Mouse (Mus musculus) forebrain, embryonic 13.5 days (tissue): ENCODE measurements around the gene Svop. TPM values are rescaled to one million over a fixed set of nuclear protein-coding genes. Genes with fewer than 3 reads are reported as not detected.
A peak's percentile ranks its signal among the peaks of the same experiment; 100 is the strongest.

Source experiments
- ATAC-seq: fragments of 200-750 bp; cut with Nextera tagmentation; 2 replicates; pipeline ENCODE4 v1.8.0; 2017
- H3K27ac ChIP-seq: fragments of 300-500 bp; sonication (generic); 2 replicates; pipeline ENCODE4 v1.5.1; 2015; ENCODE audit warnings: inconsistent platforms, mild to moderate bottlenecking, moderate library complexity
- H3K27me3 ChIP-seq: fragments of 300-500 bp; sonication (generic); 2 replicates; pipeline ENCODE4 v1.6.1; 2015; ENCODE audit warnings: mild to moderate bottlenecking, inconsistent platforms
- H3K36me3 ChIP-seq: fragments of 300-500 bp; sonication (generic); 2 replicates; pipeline ENCODE4 v1.6.1; 2015; ENCODE audit warnings: mild to moderate bottlenecking, inconsistent platforms; ENCODE audit not compliant: poor library complexity, severe bottlenecking
- H3K4me1 ChIP-seq: fragments of 300-500 bp; sonication (generic); 2 replicates; pipeline ENCODE4 v1.6.1; 2015; ENCODE audit warnings: inconsistent platforms
- H3K4me2 ChIP-seq: fragments of 300-500 bp; sonication (generic); 2 replicates; pipeline ENCODE4 v1.6.1; 2015; ENCODE audit warnings: inconsistent platforms, mild to moderate bottlenecking, moderate library complexity
- H3K4me3 ChIP-seq: fragments of 300-500 bp; sonication (generic); 2 replicates; pipeline ENCODE4 v1.5.1; 2015; ENCODE audit warnings: mild to moderate bottlenecking, inconsistent platforms
- H3K9ac ChIP-seq: fragments of 300-500 bp; sonication (generic); 2 replicates; pipeline ENCODE4 v1.6.1; 2015; ENCODE audit warnings: mild to moderate bottlenecking, inconsistent platforms
- H3K9me3 ChIP-seq: fragments of 300-500 bp; sonication (generic); replicated peaks from 2 replicates; pipeline ENCODE4 v1.6.1; 2016; ENCODE audit warnings: inconsistent platforms
- WGBS: fragments of 180-500 bp; shearing (Covaris S2); methylation state at CpG from one replicate; pipeline ENCODE4 v1.1.7; 2015; 5-methylcytosine and 5-hydroxymethylcytosine counted together
- polyA plus RNA-seq: library from polyadenylated mRNA; unstranded; fragments of >200 nt; fragmentation: Nextera tagmentation; extraction: Ambion mirVana; gene quantifications from 2 replicates; pipeline ENCODE4 v1.2.1, GENCODE M21; 2015

Gene Svop
- polyA plus RNA-seq, 1 experiment from 2014 or later: 52.2 TPM

GRCm38 (mm10) chr5:113989437-113990024 lies 101.8 kb downstream of the Svop start:
- Histone ChIP-seq H3K4me1 (peaks cover 50% of the 10 kb centered on the region), H3K4me2 (no peak overlapping the region), H3K4me3 (no peak overlapping the region), H3K9ac (no peak overlapping the region), H3K9me3 (no peaks in the 10 kb centered on the region), H3K27ac (no peak overlapping the region), H3K27me3 (no peaks in the 10 kb centered on the region), H3K36me3 (peaks cover 18% of the 10 kb centered on the region; the same call in 1 of the 2 replicates)
- 86% methylated on average over 20 of the region's 20 CpGs for WGBS
- ATAC-seq: no peak

GRCm38 (mm10) chr5:113986182-113986961 lies 105.0 kb downstream of the Svop start:
- Histone ChIP-seq H3K4me3 (no peak overlapping the region), H3K4me2 (no peak overlapping the region), H3K4me1 (peaks cover 29% of the 10 kb centered on the region), H3K9ac (peak overlapping the region; percentile 13; the same call in 1 of the 2 replicates), H3K36me3 (peaks cover 34% of the 10 kb centered on the region), H3K27ac (no peak overlapping the region), H3K9me3 (no peaks in the 10 kb centered on the region), H3K27me3 (no peaks in the 10 kb centered on the region)
- ATAC-seq: no peak
- 57% methylated on average over 9 of the region's 9 CpGs for WGBS

GRCm38 (mm10) chr5:113985737-113986136 lies 105.6 kb downstream of the Svop start:
- H3K4me3 ChIP-seq: no peak overlapping the region
- 82% methylated on average over 2 of the region's 2 CpGs for WGBS
- H3K9ac ChIP-seq: no peak overlapping the region
- H3K36me3 ChIP-seq: peaks cover 39% of the 10 kb centered on the region
- no peaks in the 10 kb centered on the region for H3K9me3 ChIP-seq
- H3K27ac ChIP-seq: no peak overlapping the region
- H3K4me2 ChIP-seq: no peak overlapping the region
- peaks cover 23% of the 10 kb centered on the region for H3K4me1 ChIP-seq
- no peaks in the 10 kb centered on the region for H3K27me3 ChIP-seq
- ATAC-seq: no peak

GRCm38 (mm10) chr5:113984025-113984740 lies 107.2 kb downstream of the Svop start:
- peaks cover 15% of the 10 kb centered on the region for H3K4me1 ChIP-seq
- no peak for ATAC-seq
- no peaks in the 10 kb centered on the region for H3K9me3 ChIP-seq
- no peaks in the 10 kb centered on the region for H3K27me3 ChIP-seq
- H3K9ac ChIP-seq: no peak overlapping the region
- no peak overlapping the region for H3K4me3 ChIP-seq
- peaks cover 38% of the 10 kb centered on the region for H3K36me3 ChIP-seq
- WGBS: 93% methylated on average over 13 of the region's 13 CpGs
- H3K27ac ChIP-seq: no peak overlapping the region
- H3K4me2 ChIP-seq: no peak overlapping the region

GRCm38 (mm10) chr5:113983541-113983940 lies 107.8 kb downstream of the Svop start:
- Histone ChIP-seq H3K27me3 (no peaks in the 10 kb centered on the region), H3K27ac (no peak overlapping the region), H3K4me1 (peaks cover 15% of the 10 kb centered on the region), H3K4me2 (no peak overlapping the region), H3K9ac (no peak overlapping the region), H3K4me3 (no peak overlapping the region), H3K9me3 (no peaks in the 10 kb centered on the region), H3K36me3 (peaks cover 33% of the 10 kb centered on the region)
- ATAC-seq: no peak
- 80% methylated on average over 6 of the region's 6 CpGs for WGBS

- H3K9ac ChIP-seq: no peak overlapping the region
- peaks cover 25% of the 10 kb centered on the region for H3K36me3 ChIP-seq
- H3K27ac ChIP-seq: no peak overlapping the region
- peaks cover 15% of the 10 kb centered on the region for H3K4me1 ChIP-seq
- no peaks in the 10 kb centered on the region for H3K27me3 ChIP-seq
- no peaks in the 10 kb centered on the region for H3K9me3 ChIP-seq
- H3K4me3 ChIP-seq: no peak overlapping the region
- 86% methylated on average over 8 of the region's 8 CpGs for WGBS
- no peak overlapping the region for H3K4me2 ChIP-seq
- ATAC-seq: no peak
Measured at GRCm38 (mm10) chr5:113981843-113982242, 109.5 kb downstream of the Svop start.

- Histone ChIP-seq H3K9ac (no peak overlapping the region), H3K4me2 (no peak overlapping the region), H3K4me3 (no peak overlapping the region), H3K9me3 (no peaks in the 10 kb centered on the region), H3K36me3 (peaks cover 21% of the 10 kb centered on the region), H3K4me1 (peaks cover 8% of the 10 kb centered on the region), H3K27me3 (no peaks in the 10 kb centered on the region), H3K27ac (no peak overlapping the region)
- ATAC-seq: no peak
- WGBS: 91% methylated on average over 6 of the region's 6 CpGs
Measured at GRCm38 (mm10) chr5:113981171-113981570, 110.2 kb downstream of the Svop start.

GRCm38 (mm10) chr5:113980511-113980910 lies 110.9 kb downstream of the Svop start:
- Histone ChIP-seq H3K4me3 (no peak overlapping the region), H3K27me3 (no peaks in the 10 kb centered on the region), H3K4me2 (no peak overlapping the region), H3K9ac (no peak overlapping the region), H3K36me3 (peaks cover 21% of the 10 kb centered on the region), H3K4me1 (peaks cover 9% of the 10 kb centered on the region), H3K9me3 (no peaks in the 10 kb centered on the region), H3K27ac (no peak overlapping the region)
- WGBS: 86% methylated on average over 1 of the region's 1 CpGs
- ATAC-seq: no peak

- Histone ChIP-seq H3K36me3 (peaks cover 10% of the 10 kb centered on the region; the same call in 1 of the 2 replicates), H3K4me2 (no peak overlapping the region), H3K4me3 (no peak overlapping the region), H3K27me3 (no peaks in the 10 kb centered on the region), H3K9me3 (no peaks in the 10 kb centered on the region), H3K27ac (no peak overlapping the region), H3K4me1 (peaks cover 37% of the 10 kb centered on the region), H3K9ac (no peak overlapping the region)
- no peak for ATAC-seq
- 86% methylated on average over 8 of the region's 8 CpGs for WGBS
Measured at GRCm38 (mm10) chr5:113977309-113977708, 114.1 kb downstream of the Svop start.

Other genes starting within 250 kb of the Svop start
- gene Coro1c, start 182.8 kb downstream of the Svop start, polyA plus RNA-seq: 235 and 246 TPM in 2 replicates
- gene Ssh1, start 97.7 kb downstream of the Svop start, polyA plus RNA-seq: 12.0 and 13.9 TPM in 2 replicates
- gene Dao, start 87.9 kb downstream of the Svop start, polyA plus RNA-seq: not detected in 2 replicates
- gene Usp30, start 26.1 kb downstream of the Svop start, polyA plus RNA-seq: 16.2 and 17.7 TPM in 2 replicates
- gene Alkbh2, start 36.6 kb upstream of the Svop start, polyA plus RNA-seq: 6.7 and 9.0 TPM in 2 replicates
- gene Ung, start 38.8 kb upstream of the Svop start, polyA plus RNA-seq: 45.3 and 46.6 TPM in 2 replicates
- 0.96 and 1.5 TPM in 2 replicates for gene Acacb, start 55.0 kb upstream of the Svop start, polyA plus RNA-seq
- 0.12 and 0.31 TPM in 2 replicates for gene Foxn4, start 182.2 kb upstream of the Svop start, polyA plus RNA-seq
- 0.56 and 0.62 TPM in 2 replicates for gene Myo1h, start 197.6 kb upstream of the Svop start, polyA plus RNA-seq